Mouse (Mus musculus): ENCODE results near the gene Pkig. TPM values are rescaled to one million over a fixed set of nuclear protein-coding genes. Genes with fewer than 3 reads are reported as not detected.

Gene Pkig
- polyA plus RNA-seq, 2 experiments from 2014 or later, result 4.2 to 6.4 TPM

- no peak for ATAC-seq
Observed at GRCm38 (mm10) chr2:163712473-163712872, 54.3 kb downstream of the Pkig start.

- ATAC-seq, result no peak
Observed at GRCm38 (mm10) chr2:163712874-163713273, 54.7 kb downstream of the Pkig start.

DNA sequence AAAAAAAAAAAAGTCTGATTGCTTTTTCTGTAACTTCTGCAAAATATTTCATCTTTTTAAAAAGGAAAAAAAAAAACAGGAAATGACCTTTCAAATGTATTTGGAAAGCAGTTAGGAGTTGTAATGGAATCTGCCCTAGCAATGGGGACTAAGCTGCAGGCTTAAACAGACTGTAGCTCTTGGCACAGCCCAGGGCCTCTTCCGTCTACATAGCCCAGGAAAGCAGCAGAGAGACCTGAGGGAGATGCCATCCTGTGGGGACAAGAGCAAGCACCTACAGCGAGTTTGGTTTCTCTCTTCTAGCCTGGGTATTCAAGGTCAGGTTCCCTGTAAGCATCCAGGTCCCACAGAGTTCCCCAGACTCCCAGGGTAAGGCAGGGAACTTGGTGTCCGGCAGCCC is 55.2 kb downstream of the Pkig start:
- ATAC-seq, result no peak

DNA sequence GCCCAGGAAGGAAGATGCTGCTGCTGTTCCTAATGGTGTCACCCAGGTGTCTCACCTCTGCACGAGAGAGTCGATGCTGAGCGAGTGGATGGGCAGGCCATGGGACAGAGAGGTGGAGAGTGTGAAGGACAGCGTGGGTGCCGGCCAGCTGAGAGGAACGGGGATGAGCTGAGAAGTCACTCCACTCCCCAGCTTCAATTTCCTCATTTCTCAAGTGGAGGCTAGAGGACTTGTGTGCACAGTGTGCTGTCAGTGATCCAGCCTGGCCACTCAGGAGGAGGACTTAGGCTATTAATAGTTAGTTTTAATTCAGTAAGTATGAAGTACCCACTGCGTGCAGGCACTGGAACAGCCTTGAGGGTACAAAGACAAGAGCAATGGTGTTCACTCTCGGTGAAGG is 58.3 kb downstream of the Pkig start:
- ATAC-seq, result no peak

DNA sequence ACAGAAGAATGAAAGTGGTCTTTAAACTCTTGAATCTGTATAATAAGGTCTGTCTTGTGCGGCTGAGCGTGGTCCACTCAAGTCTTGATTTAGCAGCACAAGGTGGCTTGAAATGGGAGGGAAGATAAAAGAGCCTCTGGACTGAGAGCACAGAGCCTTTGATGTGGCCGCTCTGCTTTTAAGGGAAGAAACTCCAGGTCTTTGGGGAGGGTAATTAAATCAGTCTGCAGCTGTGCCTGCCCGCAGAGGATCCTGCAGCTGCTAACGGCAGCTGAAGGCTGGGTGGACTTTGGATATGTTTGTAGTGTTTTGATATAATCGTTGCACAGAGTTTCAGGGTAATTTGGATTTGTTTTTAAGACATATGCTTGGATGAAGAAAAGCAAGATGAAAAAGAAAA is 58.7 kb downstream of the Pkig start:
- ATAC-seq, result no peak

GRCm38 (mm10) chr2:163718526-163718925 is 60.3 kb downstream of the Pkig start:
- no peak for ATAC-seq

- ATAC-seq, result peak; percentile 97
Observed at GRCm38 (mm10) chr2:163718951-163719603, 60.9 kb downstream of the Pkig start.

DNA sequence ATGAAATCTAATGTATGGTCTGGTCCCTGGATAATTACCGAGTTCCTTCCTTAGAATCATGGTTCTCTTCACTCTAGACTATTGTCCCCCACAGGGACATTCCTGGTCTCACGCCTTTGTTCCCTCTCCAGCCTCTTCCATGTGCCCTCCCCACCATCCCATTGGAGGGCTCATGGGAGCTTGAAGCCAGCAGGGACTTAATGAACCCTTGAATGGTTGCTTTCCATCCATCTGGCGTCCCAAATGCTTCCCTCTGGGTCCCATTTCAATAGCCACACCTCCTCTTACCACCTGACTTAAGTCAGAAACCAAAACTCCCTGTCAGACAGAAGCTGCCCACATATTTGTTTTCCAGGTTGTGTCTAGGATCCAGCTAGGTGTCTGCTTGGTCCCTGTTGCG is 61.4 kb downstream of the Pkig start:
- ATAC-seq, result no peak

DNA sequence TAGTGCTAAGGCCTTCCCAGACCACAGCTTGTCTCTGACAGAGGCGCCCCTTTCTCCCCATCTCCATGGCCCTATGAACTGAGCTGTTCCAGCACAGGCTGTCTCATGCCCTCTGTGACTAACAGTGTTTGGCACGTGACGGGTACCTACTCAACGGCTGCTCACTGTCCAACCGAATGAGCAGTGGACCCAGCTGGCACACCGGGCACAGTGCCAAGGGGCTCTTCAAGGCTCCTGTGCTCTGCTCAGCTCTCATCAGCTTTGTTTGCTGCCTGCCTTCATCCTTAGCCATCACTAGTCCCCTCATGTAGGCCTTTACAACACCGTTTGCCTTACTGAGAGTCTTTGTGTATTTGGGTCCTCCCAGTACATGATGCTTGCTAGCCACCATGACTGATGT is 64.4 kb downstream of the Pkig start:
- no peak for ATAC-seq

DNA sequence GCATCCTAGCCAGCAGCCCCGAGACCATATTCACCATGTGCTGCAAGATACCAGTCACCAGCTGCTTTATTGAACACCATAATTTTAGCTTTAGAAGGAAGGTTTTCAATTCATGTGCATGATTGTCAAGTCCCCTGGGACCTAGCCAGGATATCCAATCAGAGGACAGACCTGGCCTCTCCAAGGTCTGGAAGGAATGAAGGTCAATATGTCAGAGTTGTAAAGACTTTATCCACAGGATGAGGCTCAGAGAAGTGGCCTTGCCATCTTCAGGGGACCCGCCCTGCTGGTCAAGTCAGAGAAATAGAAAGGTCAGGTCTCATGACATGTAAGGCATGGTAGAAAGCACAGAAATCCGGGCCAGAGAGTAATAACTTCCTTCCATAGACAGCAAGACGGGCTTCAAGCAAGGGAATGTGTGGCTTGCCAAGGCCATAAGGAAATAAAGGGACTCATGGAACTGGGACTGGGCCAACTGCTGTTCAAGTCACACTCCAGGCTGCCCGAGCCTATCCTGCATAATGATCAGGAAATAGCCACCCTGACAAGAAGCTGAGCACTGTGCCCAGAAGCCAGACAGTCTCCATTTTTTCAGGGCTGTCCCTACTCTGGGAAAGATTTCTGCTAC is 68.7 kb downstream of the Pkig start:
- ATAC-seq, result no peak

- no peak for ATAC-seq
Observed at GRCm38 (mm10) chr2:163728300-163728699, 70.1 kb downstream of the Pkig start.

- no peak for ATAC-seq
Observed at GRCm38 (mm10) chr2:163732021-163732420, 73.8 kb downstream of the Pkig start.

DNA sequence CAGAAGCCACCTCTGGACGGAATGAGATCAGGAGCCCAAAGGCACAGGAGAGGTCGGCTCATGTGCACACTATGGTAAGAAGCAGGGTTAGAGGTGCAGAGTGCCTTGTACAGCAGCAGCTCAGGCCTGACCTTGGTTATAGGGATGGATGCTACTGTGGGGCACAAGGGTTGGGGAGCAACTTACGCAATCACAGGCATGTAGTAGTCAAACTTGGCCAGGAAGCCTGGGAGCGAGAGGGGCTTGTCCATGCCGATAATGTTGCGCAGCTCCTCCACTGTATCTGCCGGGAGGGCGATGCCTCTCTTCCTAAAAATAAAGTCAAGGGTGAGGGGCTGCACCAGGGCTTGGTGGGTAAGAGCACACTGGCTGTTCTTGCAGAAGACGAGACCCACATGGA is 77.0 kb downstream of the Pkig start:
- ATAC-seq, result no peak

GRCm38 (mm10) chr2:163735980-163736379 is 77.8 kb downstream of the Pkig start:
- ATAC-seq, result no peak

DNA sequence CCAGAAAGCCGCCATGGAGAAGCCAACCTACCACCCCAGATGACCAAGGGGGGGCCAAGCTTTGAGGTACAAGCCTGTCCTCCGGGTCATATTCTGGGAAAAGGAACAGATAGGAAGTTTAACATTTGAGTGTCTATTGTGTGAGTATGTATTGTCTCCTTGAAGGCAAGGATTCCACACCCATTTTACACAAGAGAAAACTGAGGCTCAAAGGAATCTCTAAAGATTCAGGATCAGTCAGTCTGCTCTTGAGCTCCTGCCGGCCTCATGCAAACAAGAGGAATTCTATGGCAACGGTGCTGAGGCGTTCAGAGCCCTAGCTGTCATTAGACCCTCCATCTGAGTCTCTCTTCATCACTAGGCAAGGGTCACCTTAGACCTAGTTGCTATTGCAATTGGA is 84.5 kb downstream of the Pkig start:
- ATAC-seq, result no peak

- no peak for ATAC-seq
Observed at GRCm38 (mm10) chr2:163743357-163743756, 85.2 kb downstream of the Pkig start.

GRCm38 (mm10) chr2:163744801-163745570 is 86.8 kb downstream of the Pkig start:
- peak; percentile 27 for ATAC-seq

DNA sequence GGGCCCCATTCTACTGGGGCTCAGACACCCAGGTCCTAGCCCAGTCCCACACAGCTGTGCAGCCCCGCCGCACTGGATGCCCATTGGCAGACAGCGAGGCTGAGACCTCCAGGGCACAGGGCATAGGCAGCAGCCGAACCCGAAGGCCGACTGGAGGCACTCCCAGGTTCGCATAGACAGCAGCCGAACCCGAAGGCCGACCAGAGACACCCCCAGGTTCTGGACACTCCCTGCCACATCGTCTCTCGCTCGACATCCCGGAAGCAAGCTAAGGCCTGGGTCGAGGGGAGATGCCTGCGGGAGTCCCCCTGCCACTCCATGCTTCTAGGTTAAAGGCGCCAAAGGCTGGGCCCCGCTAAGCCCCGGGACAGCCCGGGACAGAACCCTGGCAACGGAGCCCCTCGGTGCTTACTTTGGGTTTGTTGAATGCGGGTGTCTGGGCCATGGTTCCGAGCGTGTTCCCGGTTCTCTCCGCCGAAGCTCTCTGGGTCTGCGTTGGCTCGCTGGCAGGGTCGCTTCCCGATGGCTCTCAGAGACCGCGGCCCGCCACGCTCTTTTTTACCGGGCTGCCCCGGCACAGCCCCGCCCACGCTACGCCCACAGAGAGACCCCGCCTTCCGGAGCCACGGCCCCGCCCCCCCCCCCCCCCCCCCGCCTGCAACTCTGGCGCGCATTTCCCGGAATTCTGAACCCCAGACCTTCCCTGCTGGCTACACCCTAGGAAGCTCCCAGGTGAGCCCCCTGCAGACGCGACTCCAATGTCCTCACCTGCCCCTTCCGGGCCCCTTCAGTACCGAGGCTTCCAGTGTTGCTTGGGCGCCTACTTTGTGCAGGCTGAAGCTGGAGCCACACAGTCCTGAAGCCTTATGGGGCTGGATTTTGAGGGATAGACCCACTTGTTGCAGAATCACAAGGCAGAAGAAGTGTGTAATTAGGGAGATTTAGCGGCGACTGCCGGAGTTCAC is 91.7 kb downstream of the Pkig start, which contains the start of gene Ada:
Gene Ada, minus strand, starts transcription at position 593 of the 965 bp plus-strand sequence.
- peak; percentile 65 for ATAC-seq

DNA sequence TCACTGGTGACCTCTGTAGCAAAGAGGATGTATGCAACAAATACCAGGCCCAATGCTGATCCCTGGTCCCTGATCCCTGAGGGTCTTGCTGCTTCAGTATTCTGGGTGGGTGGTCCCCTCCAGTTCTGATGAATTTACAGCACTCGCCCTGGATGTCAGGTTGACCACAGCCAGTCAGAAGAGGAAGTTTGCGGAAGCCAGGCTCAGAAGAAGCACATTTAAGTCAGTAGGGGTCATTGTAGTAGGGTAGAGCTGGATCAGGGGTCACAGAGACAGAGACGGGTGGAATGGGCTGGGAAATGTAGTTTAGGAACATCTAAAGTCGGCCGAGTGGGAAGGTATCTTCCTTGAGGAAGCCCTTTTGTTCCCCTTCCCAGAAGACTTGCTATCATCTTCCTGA is 96.0 kb downstream of the Pkig start:
- ATAC-seq, result no peak

DNA sequence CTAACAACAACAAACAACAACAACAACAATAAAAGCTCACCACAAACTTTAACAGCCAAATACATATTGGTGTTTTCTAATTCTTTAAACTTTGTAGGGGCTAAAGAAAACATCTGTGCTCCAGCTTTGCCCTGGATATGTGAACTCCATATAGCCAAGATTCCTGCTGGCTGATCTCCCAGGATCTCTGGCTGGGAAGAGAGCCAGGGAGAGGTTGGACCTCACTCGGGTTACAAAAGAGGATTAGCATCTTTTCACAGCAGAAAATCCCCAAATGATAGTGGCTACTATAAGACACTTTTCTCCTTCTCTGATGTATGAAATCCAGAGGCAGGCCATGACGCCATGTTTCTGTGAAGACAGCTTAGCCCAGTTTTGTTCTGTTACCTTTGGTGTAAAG is 98.5 kb downstream of the Pkig start:
- no peak for ATAC-seq

DNA sequence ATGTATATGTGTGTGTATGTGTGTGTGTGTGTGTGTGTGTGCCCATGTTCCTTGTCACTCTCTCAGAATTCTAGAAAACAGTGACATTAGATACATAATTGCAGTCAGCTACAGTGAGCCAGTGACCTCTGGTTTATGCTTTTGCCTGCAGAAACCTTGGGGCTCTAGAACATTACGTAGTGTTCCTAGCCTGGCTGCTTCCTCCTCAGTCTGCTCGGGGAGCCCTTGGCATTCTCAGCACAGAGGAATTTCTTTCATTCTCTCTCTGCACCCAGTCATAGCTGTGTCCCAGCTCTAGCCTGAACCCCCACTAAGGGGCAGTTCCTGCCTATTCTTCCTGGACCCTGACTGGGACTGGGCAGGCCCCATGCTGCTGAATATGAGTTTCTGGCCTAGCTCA is 100.0 kb downstream of the Pkig start:
- no peak for ATAC-seq

- ATAC-seq, result no peak
Observed at GRCm38 (mm10) chr2:163760589-163760988, 102.4 kb downstream of the Pkig start.

- ATAC-seq, result no peak
Observed at GRCm38 (mm10) chr2:163761402-163761801, 103.2 kb downstream of the Pkig start.

Measured in activated CD4-positive, CD25-positive, alpha-beta regulatory T cell, adult 4 months (primary cell).